Mouse (Mus musculus) intestine, postnatal 0 days (tissue): ENCODE data around the gene Fdxacb1. TPM values are rescaled to one million over a fixed set of nuclear protein-coding genes. Genes with fewer than 3 reads are reported as not detected.
A peak's percentile ranks its signal among the peaks of the same experiment; 100 is the strongest.

Experiments used
- ATAC-seq: fragments of 200-750 bp; cut with Nextera tagmentation; 2 replicates; pipeline ENCODE4 v1.8.0; 2017; ENCODE audit warnings: mild to moderate bottlenecking, moderate TSS enrichment, moderate library complexity
- H3K27ac ChIP-seq: fragments of 300-500 bp; sonication (generic); 2 replicates; pipeline ENCODE4 v1.5.1; 2014; ENCODE audit warnings: mild to moderate bottlenecking, low read depth, low read length, moderate library complexity
- H3K27me3 ChIP-seq: fragments of 300-500 bp; sonication (generic); replicated peaks from 2 replicates; pipeline ENCODE4 v1.6.1; 2014; ENCODE audit warnings: low read length, mixed read lengths; ENCODE audit not compliant: control insufficient read depth, insufficient read depth
- H3K36me3 ChIP-seq: fragments of 300-500 bp; sonication (generic); 2 replicates; pipeline ENCODE4 v1.6.1; 2014; ENCODE audit warnings: mild to moderate bottlenecking, moderate library complexity; ENCODE audit not compliant: control insufficient read depth, insufficient read depth
- H3K4me1 ChIP-seq: fragments of 300-500 bp; sonication (generic); replicated peaks from 2 replicates; pipeline ENCODE4 v1.6.1; 2014; ENCODE audit warnings: antibody characterized with exemption, low read length, mixed read lengths; ENCODE audit not compliant: control insufficient read depth, insufficient read depth
- H3K4me2 ChIP-seq: fragments of 300-500 bp; sonication (generic); replicated peaks from 2 replicates; pipeline ENCODE4 v1.6.1; 2014; ENCODE audit warnings: low read depth, mild to moderate bottlenecking, moderate library complexity
- H3K4me3 ChIP-seq: fragments of 300-500 bp; sonication (generic); 2 replicates; pipeline ENCODE4 v1.5.1; 2014; ENCODE audit warnings: low read depth, low read length
- H3K9ac ChIP-seq: fragments of 300-500 bp; sonication (generic); 2 replicates; pipeline ENCODE4 v1.6.1; 2014; ENCODE audit warnings: mild to moderate bottlenecking, low read depth, low read length
- H3K9me3 ChIP-seq: fragments of 300-500 bp; sonication (generic); 2 replicates; pipeline ENCODE4 v1.6.1; 2016; ENCODE audit warnings: mixed run types; ENCODE audit not compliant: control insufficient read depth
- CTCF ChIP-seq: sonication (generic); IDR thresholded peaks from 2 replicates; pipeline ENCODE4 v1.5.1; 2016; ENCODE audit warnings: low read depth, mild to moderate bottlenecking, control low read depth, antibody characterized with exemption, moderate library complexity
- WGBS: fragments of 180-500 bp; shearing (Covaris S2); extraction: QIAGEN DNeasy Blood & Tissue Kit; methylation state at CpG from one replicate; pipeline ENCODE4 v1.1.7; 2014; 5-methylcytosine and 5-hydroxymethylcytosine counted together
- polyA plus RNA-seq: library from polyadenylated mRNA; unstranded; fragments of >200 nt; fragmentation: Nextera tagmentation; extraction: Ambion mirVana; gene quantifications from 2 replicates; pipeline ENCODE4 v1.2.1, GENCODE M21; 2015

The Fdxacb1 gene
- polyA plus RNA-seq, 1 experiment from 2014 or later: 6.1 TPM

GRCm38 (mm10) chr9:50795266-50795665, 27.2 kb downstream of the Fdxacb1 start:
- H3K4me3 ChIP-seq: no peak overlapping the region
- WGBS: 93% methylated on average over 3 of the region's 3 CpGs
- H3K4me2 ChIP-seq: no peak overlapping the region
- no peaks in the 10 kb centered on the region for H3K9me3 ChIP-seq
- no peak overlapping the region for H3K27ac ChIP-seq
- ATAC-seq: no peak
- H3K4me1 ChIP-seq: no peaks in the 10 kb centered on the region
- H3K36me3 ChIP-seq: peaks cover 26% of the 10 kb centered on the region
- no peak for TF ChIP-seq CTCF
- H3K27me3 ChIP-seq: no peaks in the 10 kb centered on the region
- H3K9ac ChIP-seq: no peak overlapping the region

DNA sequence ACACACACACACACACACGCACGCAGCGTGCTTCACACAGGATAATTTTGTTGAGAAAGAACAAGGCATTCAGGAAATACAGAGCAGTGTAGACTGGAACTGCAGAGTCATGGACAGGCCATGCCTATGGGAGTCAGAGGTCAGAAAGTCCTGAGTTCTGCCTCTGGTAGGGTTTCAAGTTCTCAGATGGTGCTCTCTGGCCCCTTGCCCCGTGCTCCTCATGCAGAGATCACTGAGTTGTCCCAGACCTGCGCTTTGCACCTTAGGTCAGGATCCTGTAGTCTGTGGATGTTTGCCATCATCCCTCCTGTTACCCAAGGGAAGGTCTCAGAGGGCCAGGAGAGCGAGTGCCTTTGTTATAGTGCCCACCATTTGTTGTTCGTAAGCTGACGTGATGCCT, 28.7 kb downstream of the Fdxacb1 start:
- 94% methylated on average over 8 of the region's 8 CpGs for WGBS
- Histone ChIP-seq H3K4me2 (no peak overlapping the region), H3K27me3 (no peaks in the 10 kb centered on the region), H3K4me1 (no peaks in the 10 kb centered on the region), H3K4me3 (no peak overlapping the region), H3K9ac (no peak overlapping the region), H3K9me3 (no peaks in the 10 kb centered on the region), H3K27ac (no peak overlapping the region), H3K36me3 (peaks cover 22% of the 10 kb centered on the region)
- TF ChIP-seq CTCF: no peak
- ATAC-seq: no peak

DNA sequence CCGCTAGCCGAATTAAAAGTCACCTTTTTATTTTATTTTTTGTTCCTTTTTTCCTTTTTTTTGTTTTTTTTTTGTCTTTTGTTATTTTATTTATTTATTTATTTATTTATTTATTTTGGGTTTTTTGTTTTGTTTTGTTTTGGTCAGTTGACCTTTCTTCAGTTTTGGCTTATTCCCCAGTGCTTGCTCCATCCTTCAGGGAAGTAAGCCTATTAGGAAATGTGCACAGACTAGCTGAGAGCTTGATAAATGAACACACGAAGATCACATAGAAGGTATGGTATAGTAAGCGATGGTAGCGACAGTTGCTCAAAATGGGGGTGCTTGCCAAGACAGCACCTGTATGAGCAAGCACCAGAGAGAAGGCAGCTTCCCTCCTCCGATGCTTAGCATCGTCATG, 29.6 kb downstream of the Fdxacb1 start:
- WGBS: 90% methylated on average over 7 of the region's 7 CpGs
- Histone ChIP-seq H3K4me1 (no peaks in the 10 kb centered on the region), H3K9ac (no peak overlapping the region), H3K9me3 (no peaks in the 10 kb centered on the region), H3K4me3 (no peak overlapping the region), H3K4me2 (no peak overlapping the region), H3K36me3 (peaks cover 26% of the 10 kb centered on the region), H3K27me3 (no peaks in the 10 kb centered on the region), H3K27ac (no peak overlapping the region)
- no peak for TF ChIP-seq CTCF
- no peak for ATAC-seq

DNA sequence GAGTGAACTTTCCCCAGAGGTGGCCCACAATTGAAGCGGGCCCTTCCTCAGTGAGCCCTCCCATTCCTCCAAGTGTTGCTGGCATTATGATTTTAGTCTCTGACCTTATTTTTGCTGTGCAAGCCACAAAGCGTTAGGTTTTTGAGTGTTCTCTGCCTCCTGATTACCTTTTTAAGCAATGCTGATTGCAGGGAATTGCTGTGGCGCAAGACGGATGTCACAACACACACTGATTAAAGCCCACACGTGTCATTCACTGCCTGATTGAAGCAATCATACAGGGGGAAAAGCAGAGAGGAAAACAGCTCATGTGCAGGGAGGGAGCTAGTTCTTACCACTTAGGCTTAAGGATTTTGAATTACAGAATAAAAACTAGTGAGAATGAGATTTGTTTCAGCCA, 30.3 kb downstream of the Fdxacb1 start:
- H3K36me3 ChIP-seq: peaks cover 32% of the 10 kb centered on the region
- 50% methylated on average over 5 of the region's 5 CpGs for WGBS
- ATAC-seq: no peak

DNA sequence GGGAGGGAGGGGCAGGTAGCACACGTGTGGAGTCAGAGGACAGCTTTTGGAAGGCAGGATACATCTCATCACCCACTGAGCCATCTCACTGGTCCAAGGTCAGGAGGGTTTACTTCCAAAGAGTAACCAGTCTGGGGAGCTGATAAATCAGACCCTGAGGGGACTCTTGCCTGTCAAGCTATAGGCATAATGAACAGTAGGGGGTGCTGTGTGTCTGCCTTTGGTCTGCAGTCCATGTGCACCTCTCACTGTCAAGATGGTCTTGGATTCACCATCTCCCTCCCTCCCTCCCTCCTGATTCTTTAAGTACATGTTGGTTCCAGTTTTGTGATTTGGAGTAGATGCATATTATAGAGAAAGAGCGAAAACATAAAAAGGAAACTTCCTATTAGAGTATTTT, 32.9 kb downstream of the Fdxacb1 start:
- no peaks in the 10 kb centered on the region for H3K9me3 ChIP-seq
- H3K9ac ChIP-seq: no peak overlapping the region
- no peaks in the 10 kb centered on the region for H3K27me3 ChIP-seq
- no peak overlapping the region for H3K27ac ChIP-seq
- ATAC-seq: no peak
- TF ChIP-seq CTCF: peak; percentile 83
- 72% methylated on average over 2 of the region's 2 CpGs for whole genome bisulfite sequencing
- no peaks in the 10 kb centered on the region for H3K4me1 ChIP-seq
- peaks cover 44% of the 10 kb centered on the region for H3K36me3 ChIP-seq
- H3K4me3 ChIP-seq: no peak overlapping the region
- no peak overlapping the region for H3K4me2 ChIP-seq

More for the DNA sequence above, 30.3 kb downstream of the Fdxacb1 start:
- no peak overlapping the region for H3K27ac ChIP-seq
- no peak overlapping the region for H3K9ac ChIP-seq
- H3K4me3 ChIP-seq: no peak overlapping the region
- H3K4me1 ChIP-seq: no peaks in the 10 kb centered on the region
- no peaks in the 10 kb centered on the region for H3K27me3 ChIP-seq
- no peak for TF ChIP-seq CTCF
- H3K9me3 ChIP-seq: no peaks in the 10 kb centered on the region
- no peak overlapping the region for H3K4me2 ChIP-seq

DNA sequence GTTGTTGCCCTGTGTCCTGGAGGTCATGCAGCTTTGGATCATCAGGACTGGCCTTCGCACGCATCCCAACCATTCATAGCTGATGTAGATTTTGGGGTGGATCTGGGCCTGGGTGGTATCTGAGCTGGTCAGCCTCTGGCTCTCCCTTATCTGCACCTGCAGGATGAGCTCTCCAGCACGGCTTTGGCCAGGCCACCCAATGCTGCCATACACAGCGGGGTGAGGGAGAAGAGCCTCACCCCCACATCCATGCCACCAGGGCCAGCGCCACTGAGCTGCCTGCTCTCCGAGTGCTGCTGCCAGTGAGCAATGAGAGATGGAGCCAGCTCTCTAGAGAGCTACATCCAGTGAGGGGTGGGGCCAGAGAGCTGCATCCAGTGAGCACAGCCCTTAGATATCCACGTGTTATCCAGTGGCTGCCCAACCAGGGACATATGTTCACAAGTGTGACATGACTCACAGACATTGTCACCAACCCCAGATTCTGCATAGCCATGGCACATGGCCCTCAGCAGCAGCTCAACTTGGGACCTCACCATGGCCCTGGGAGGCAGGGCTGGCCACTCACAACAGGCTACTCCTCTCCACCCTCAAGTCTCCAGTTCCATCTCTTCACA, 35.1 kb downstream of the Fdxacb1 start:
- H3K36me3 ChIP-seq: peaks cover 61% of the 10 kb centered on the region
- 84% methylated on average over 7 of the region's 7 CpGs for WGBS
- no peaks in the 10 kb centered on the region for H3K9me3 ChIP-seq
- no peaks in the 10 kb centered on the region for H3K27me3 ChIP-seq
- no peak overlapping the region for H3K27ac ChIP-seq
- H3K4me2 ChIP-seq: no peak overlapping the region
- H3K4me3 ChIP-seq: no peak overlapping the region
- H3K4me1 ChIP-seq: no peaks in the 10 kb centered on the region
- no peak for ATAC-seq
- no peak for TF ChIP-seq CTCF
- no peak overlapping the region for H3K9ac ChIP-seq

DNA sequence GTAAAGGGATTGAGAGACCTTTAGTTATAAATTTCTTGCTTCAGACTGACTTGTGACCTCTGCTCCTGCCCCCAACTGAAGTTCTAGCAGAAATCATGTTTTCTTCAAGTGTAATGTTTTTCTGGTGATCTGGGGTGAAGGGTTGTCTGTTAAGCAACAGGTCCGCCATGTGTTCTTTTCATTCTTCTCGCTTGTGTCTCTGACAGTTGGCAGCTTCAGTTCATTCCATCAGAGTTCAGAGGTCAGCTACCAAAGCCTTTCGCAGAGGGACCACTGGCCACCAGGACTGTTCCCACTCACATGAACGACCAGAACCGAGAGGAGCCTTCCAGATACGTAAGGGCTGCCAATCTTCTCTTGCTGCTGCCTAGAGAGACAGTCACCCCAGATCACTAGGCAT, 40.4 kb downstream of the Fdxacb1 start:
- H3K9me3 ChIP-seq: no peaks in the 10 kb centered on the region
- peaks cover 67% of the 10 kb centered on the region for H3K36me3 ChIP-seq
- H3K4me2 ChIP-seq: no peak overlapping the region
- 90% methylated on average over 6 of the region's 6 CpGs for WGBS
- ATAC-seq: no peak
- H3K9ac ChIP-seq: no peak overlapping the region
- no peak overlapping the region for H3K27ac ChIP-seq
- no peak overlapping the region for H3K4me3 ChIP-seq
- H3K4me1 ChIP-seq: no peaks in the 10 kb centered on the region
- H3K27me3 ChIP-seq: no peaks in the 10 kb centered on the region
- TF ChIP-seq CTCF: no peak
